Mouse (Mus musculus) cortical plate, adult 2 months (tissue): ENCODE results near the gene 4930402H24Rik. TPM values are rescaled to one million over a fixed set of nuclear protein-coding genes. Genes with fewer than 3 reads are reported as not detected.

Experiments
- H3K27ac ChIP-seq: fragments of 200-500 bp; 2 replicates; pipeline ENCODE4 v1.5.1; 2012; ENCODE audit warnings: low read length, control low read depth, inconsistent platforms; ENCODE audit not compliant: insufficient read depth
- H3K4me1 ChIP-seq: fragments of 200-500 bp; 2 replicates; pipeline ENCODE4 v1.6.1; 2011; ENCODE audit warnings: low read length; ENCODE audit not compliant: control insufficient read depth, insufficient read depth
- H3K4me3 ChIP-seq: fragments of 200-500 bp; 2 replicates; pipeline ENCODE4 v1.5.1; 2011; ENCODE audit warnings: mild to moderate bottlenecking, low read length, control low read depth; ENCODE audit not compliant: insufficient read depth
- CTCF ChIP-seq: fragments of 200-500 bp; IDR thresholded peaks from 2 replicates; pipeline ENCODE4 v1.5.1; 2011; ENCODE audit warnings: mild to moderate bottlenecking, control low read depth, low read length; ENCODE audit not compliant: insufficient read depth; ENCODE audit errors: extremely low read depth
- POLR2A ChIP-seq: fragments of 200-500 bp; IDR thresholded peaks from 2 replicates; pipeline ENCODE4 v1.6.1; 2011; ENCODE audit warnings: mild to moderate bottlenecking, low read length, control low read depth; ENCODE audit not compliant: insufficient read depth; ENCODE audit errors: extremely low read depth
- polyA plus RNA-seq: library from polyadenylated mRNA; depleted of rRNA; stranded (reverse); fragments of >200 nt; gene quantifications from 2 replicates; pipeline ENCODE4 v1.2.3, GENCODE M21; 2012

The 4930402H24Rik gene
- polyA plus RNA-seq, 1 experiment, result 62.4 TPM

DNA sequence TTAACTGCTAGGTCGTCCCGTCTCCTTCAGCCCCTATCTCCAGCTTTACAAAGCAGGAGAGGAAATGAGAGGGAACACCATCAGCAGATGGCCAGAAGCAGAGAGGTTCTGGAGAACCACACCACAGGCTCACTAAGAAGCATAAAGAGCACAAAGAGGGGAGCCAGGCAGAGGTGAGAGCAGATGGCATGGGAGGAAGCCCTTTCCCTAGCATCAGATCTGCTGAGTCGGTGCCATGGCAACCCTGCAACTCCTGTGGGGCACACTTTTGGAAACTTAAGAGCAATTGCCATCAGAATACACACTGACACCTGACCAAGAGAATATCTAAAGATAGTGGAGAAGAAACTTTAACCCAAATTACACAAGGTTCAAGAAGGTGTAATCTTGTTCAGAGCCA, 151.6 kb downstream of the 4930402H24Rik start:
- TF ChIP-seq CTCF (no peak), POLR2A (no peak)
- H3K4me3 ChIP-seq, result no peak overlapping the region
- H3K4me1 ChIP-seq, result no peaks in the 10 kb centered on the region; the same call in none of the 2 replicates
- no peak overlapping the region for H3K27ac ChIP-seq

DNA sequence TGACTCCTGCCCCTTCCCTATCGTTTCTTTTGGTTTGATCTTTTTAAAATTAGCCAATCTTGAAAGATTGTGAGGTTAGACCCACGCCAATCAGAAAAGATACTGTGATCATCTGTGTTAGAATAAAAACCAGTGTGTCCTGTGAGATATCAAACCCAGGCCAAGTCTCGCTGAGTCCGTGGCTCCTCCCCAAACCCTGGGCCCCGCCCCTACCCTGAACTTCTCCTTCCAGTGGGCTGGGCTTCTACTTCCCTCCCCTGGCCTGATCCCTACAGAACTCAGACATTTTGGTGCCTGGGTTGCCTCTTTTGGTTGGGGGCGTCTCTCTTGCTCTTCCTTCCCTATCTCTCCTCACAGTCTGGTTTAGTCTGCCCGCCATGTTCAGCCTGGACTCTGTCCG, 155.8 kb downstream of the 4930402H24Rik start:
- TF ChIP-seq POLR2A (no peak), CTCF (no peak)
- Histone ChIP-seq H3K4me1 (no peaks in the 10 kb centered on the region; the same call in none of the 2 replicates), H3K4me3 (no peak overlapping the region), H3K27ac (no peak overlapping the region)

DNA sequence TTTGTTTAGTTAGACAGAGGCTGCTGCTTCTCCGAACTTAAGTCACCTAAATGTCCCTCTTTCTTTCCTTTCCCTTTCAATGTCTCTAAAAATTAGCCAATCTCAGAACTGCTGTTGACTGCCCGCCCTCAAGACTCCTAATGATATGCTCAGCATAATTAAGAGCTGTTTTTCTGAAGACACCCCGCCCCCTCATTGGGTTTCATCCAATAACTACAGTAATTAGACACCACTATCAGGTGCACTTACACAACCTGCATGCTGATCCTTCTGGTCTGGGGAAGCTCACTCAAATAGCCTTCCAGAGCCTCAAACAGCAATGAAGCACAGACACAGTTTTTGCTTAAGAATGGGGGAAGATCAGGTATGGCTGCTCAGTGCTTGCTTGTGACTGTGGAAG, 156.5 kb downstream of the 4930402H24Rik start:
- H3K4me3 ChIP-seq, result no peak overlapping the region

DNA sequence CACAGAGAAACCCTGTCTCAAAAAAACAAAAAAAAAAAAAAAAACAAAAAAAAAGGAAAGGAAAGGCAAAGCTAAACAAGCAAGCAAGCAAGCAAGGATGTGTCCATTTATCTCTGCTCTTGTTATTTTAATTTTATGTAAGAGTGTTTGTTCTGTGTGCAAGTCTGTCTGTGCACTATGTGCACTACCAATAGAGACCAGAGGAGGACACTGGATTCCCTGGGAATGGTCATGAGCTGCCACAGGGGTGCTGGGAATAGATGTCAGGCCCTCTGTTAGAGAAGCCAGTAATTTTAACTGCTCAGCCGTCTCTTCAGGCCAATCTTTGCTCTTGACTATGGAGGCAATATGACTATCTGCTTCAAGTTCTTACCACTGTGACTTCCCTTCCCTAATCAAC, 162.6 kb downstream of the 4930402H24Rik start:
- H3K27ac ChIP-seq, result no peak overlapping the region
- H3K4me1 ChIP-seq, result peaks cover 3% of the 10 kb centered on the region
- TF ChIP-seq POLR2A (no peak), CTCF (no peak)
- H3K4me3 ChIP-seq, result no peak overlapping the region

More for the DNA sequence above, 156.5 kb downstream of the 4930402H24Rik start:
- TF ChIP-seq CTCF (no peak), POLR2A (no peak)
- no peak overlapping the region for H3K27ac ChIP-seq
- H3K4me1 ChIP-seq, result no peaks in the 10 kb centered on the region; the same call in 1 of the 2 replicates

DNA sequence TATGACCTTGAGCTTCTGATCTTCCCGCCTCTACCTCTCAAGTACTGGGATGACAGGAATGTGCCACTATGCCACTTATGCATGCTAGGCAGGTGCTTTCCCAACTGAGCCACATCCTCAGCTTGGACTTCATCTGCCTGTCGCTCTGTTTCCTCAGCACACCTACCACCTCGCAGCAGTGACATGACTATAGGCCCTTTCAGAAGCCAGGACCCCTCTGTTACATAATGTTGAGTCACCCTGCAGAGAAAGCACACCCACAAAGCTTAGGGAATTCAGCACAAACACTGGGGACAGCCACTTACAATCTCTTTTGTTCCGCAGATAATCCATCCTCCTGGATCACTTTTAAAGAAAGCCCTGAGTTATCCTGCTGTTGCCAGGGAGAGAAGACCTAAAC, 166.1 kb downstream of the 4930402H24Rik start:
- no peak for TF ChIP-seq CTCF
- TF ChIP-seq POLR2A, result no peak
- Histone ChIP-seq H3K4me1 (peaks cover 5% of the 10 kb centered on the region), H3K4me3 (no peak overlapping the region), H3K27ac (peak overlapping the region; percentile 36; the same call in 1 of the 2 replicates)

GRCm38 (mm10) chr2:130738019-130738418, 168.2 kb downstream of the 4930402H24Rik start:
- Histone ChIP-seq H3K4me3 (no peak overlapping the region), H3K4me1 (peaks cover 6% of the 10 kb centered on the region), H3K27ac (no peak overlapping the region; the same call in 1 of the 2 replicates)
- TF ChIP-seq CTCF (no peak), POLR2A (no peak)

DNA sequence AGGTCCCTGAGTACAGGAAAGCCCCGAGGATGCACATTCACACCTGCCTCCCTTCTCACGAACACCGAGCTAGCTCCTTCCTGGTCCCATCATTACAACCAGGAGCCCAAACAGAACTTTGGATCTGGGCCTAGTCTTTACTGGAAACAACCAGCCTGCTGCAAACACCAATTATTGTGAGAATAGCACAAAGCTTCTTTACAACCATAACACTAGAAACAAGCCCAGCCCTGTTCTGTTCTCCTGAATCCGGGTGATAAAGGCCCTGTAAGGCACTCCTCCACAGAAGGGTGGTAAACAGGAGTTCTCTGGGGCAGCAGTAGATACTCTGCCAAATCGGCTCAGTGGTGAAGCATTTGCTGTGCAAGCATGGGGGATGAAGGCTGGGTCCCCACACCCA, 170.9 kb downstream of the 4930402H24Rik start:
- TF ChIP-seq POLR2A (no peak), CTCF (no peak)
- Histone ChIP-seq H3K4me1 (peaks cover 6% of the 10 kb centered on the region), H3K4me3 (no peak overlapping the region), H3K27ac (peak overlapping the region; percentile 36)

GRCm38 (mm10) chr2:130733444-130733843, 172.8 kb downstream of the 4930402H24Rik start:
- TF ChIP-seq POLR2A (no peak), CTCF (no peak)
- H3K4me3 ChIP-seq, result no peak overlapping the region
- H3K27ac ChIP-seq, result no peak overlapping the region

GRCm38 (mm10) chr2:130731855-130732254, 174.4 kb downstream of the 4930402H24Rik start:
- 0 out of 2 replicates have a peak overlapping the region, but pooled peaks have one; percentile 6 for H3K27ac ChIP-seq

More at GRCm38 (mm10) chr2:130733444-130733843, 172.8 kb downstream of the 4930402H24Rik start:
- peaks cover 4% of the 10 kb centered on the region; the same call in 1 of the 2 replicates for H3K4me1 ChIP-seq

DNA sequence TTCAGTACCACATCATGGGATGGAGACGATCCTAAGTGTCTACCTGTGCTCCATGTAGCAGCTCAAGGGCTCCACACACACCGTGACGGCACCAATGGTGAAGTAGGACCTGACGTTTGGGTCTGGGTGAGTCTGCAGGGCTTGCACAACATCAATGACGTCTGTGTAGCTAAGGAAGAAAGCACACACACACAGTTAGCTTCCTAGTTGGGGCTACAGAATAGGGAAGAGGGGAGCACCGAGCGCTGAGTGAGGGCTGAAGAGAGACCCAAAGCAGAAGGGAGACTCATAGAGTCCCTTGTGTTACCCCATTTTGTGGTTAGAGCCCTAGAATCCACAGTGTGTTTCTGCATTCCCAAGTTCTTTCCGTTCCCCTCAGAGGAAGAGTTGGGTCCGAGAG, 175.5 kb downstream of the 4930402H24Rik start:
- Histone ChIP-seq H3K4me1 (0 out of 2 replicates have a peak, but pooled peaks cover 1% of the 10 kb centered on the region), H3K27ac (no peak overlapping the region), H3K4me3 (no peak overlapping the region)
- TF ChIP-seq CTCF (no peak), POLR2A (no peak)

More at GRCm38 (mm10) chr2:130731855-130732254, 174.4 kb downstream of the 4930402H24Rik start:
- TF ChIP-seq CTCF, result no peak
- no peak for TF ChIP-seq POLR2A
- H3K4me1 ChIP-seq, result 0 out of 2 replicates have a peak, but pooled peaks cover 1% of the 10 kb centered on the region
- no peak overlapping the region for H3K4me3 ChIP-seq
